Mouse (Mus musculus) megakaryocyte progenitor cell, adult 5-6 weeks (primary cell): ENCODE data around the gene Fbxl7. TPM values are rescaled to one million over a fixed set of nuclear protein-coding genes. Genes with fewer than 3 reads are reported as not detected.

ENCODE experiments used
- ATAC-seq: replicated peaks from 2 replicates; pipeline ENCODE4 v1.8.0; 2016; ENCODE audit warnings: mild to moderate bottlenecking, moderate TSS enrichment, inconsistent platforms; ENCODE audit not compliant: poor library complexity
- total RNA-seq, 2 experiments: library from RNA; stranded (forward) in 1 of 2; stranded (reverse) in 1 of 2; fragments of 157-497, 149-512 nt in 1 of 2; fragments of 200-1000 nt in 1 of 2; gene quantifications; 2 replicates each; pipeline versions ENCODE4 v1.2.3 to v1.2.4; 2015 to 2017

Fbxl7 gene
- total RNA-seq, 2 experiments from 2014 or later: not detected

DNA sequence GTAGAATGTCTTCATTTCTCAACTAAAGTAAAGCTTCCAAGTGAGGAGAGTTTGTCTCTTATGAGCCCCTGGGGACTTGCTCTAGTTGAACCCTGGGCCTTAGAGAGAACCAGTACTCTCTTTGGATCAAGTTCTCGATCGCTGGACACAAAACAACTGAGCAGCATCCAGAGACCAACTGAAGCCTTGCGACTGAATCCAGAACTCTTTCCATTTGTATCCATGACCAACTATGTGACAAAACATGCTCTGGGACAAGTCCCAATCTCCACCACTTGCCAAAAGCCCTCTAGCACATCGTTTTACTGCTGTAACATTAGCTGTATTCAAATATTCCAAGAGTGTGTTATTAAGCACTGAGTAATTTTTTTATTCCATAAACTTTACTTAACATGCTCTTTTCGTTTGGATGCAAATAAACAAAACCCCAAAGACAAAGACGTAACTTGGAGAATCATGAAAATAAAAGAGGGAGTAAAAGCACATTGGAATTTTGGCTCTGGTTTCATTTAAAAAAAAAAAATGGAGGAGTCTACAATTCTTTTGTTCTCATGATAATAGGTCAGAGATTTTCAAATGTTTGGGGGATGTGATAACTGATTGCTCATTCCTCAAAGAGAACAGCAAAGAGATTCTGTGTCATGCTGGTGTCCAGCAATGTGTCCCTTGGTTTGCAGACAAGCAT is 192.1 kb downstream of the Fbxl7 start:
- no peak for ATAC-seq

- ATAC-seq: no peak
These were observed 193.3 kb downstream of the Fbxl7 start for GRCm38 (mm10) chr15:26701949-26702675.

- ATAC-seq: no peak
These were observed 202.3 kb downstream of the Fbxl7 start for GRCm38 (mm10) chr15:26693075-26693474.

DNA sequence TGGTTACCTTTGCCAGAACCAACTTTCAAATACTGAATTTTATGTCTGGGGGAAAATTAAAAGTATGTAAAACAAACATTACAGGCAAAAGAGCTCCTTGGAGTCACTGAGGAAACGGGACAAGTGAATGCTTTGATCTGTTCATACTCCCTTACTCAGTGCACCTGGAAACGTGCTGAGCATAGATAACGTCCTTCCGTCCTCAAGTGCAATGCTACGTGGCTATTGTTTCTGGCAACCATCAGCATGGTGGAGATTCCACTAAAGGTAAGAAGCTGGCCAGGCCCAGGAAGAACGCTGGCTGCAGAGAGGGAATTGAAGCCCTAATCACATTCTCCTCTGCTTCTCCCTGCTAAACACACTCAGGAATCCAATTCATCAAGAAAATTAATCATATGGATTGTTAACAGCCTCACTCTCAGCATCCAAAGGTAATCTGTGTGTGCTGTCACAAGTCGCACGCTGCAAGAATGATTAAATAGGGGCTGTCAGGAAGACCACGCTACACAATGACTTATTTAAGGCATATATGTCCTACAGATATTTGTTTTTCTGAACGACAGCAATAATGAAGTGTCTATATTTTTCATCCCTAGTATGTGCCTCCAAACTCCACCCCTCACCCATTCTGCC is 206.8 kb downstream of the Fbxl7 start:
- no peak for ATAC-seq

DNA sequence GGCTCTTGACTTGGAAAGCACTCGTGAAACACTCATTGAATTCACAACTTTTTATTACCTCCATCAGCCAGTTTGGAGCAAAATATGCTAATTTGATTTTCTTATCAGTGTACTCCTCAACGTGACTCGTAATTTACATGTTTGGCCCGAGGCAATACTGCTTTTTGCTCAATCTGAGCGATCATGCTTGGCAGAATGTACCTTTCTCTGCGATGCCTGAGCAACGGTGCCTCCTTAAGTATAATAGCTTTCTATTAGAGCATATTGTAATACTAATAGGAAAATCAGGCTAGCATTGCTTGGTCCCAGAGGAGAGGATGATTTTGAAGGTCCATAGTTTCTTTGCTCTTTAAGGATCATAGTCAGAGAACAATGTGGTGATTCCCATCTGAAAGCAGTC is 207.7 kb downstream of the Fbxl7 start:
- no peak for ATAC-seq

GRCm38 (mm10) chr15:26682279-26682678 is 213.1 kb downstream of the Fbxl7 start:
- ATAC-seq: no peak

GRCm38 (mm10) chr15:26673239-26673859 is 222.0 kb downstream of the Fbxl7 start:
- no peak for ATAC-seq

DNA sequence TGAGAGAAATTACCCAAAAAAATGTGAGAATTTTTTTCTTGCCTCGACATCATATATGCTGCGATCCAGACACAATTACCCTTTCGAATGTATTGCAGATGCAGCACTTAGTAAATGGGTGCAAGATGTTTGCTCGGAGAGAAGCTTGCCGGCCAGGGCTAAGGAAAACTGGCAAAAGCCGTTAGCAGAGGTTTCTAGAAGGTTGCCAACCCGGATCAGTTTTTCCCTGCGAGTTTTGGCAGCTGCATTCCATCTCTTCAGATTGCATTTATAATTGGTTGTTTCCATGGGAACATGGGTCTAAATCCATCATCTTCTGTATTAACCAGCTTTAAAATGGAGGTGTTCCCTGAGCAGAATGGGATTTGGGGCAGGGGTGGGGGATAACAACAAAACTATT is 240.4 kb downstream of the Fbxl7 start:
- ATAC-seq: no peak

DNA sequence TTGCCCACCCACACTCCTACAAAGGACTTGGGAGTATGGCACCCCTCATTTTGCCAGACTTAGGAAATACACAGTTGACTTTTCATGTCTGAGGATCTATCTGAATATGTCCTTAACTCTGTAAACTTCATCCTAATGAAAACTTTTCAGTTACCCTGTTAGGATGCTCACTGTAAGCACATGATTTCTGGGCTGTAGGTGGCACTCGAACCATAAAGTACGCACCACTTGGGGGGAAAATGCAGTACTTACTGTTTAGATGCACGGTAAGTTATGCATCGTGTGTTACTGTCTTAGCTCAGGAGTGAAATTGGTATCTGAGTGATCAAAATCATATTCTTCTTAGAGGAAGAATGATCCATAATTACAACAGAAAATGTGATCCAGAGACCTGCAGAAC is 252.8 kb downstream of the Fbxl7 start:
- no peak for ATAC-seq

DNA sequence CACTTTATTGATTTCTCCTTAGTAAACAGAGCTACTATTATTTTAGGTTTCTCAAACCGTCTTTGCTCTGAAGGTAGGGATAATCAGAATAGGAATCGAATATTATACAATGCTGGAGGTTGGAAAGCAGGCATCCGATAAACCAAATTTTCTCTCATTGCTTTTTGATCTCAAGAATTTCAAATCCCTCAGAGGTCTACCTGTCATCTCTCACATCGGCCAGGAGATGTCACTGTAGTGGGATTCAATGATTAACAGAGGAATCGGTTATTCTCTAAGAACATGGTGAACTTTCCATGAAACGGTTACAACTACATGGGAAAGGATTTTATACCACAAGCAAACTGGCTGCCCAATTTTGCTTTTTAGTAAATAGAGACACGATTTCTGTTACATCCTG is 255.7 kb downstream of the Fbxl7 start:
- ATAC-seq: no peak

- ATAC-seq: no peak
These were observed 259.8 kb downstream of the Fbxl7 start for GRCm38 (mm10) chr15:26635591-26635990.

- no peak for ATAC-seq
These were observed 267.2 kb downstream of the Fbxl7 start for GRCm38 (mm10) chr15:26628181-26628580.

DNA sequence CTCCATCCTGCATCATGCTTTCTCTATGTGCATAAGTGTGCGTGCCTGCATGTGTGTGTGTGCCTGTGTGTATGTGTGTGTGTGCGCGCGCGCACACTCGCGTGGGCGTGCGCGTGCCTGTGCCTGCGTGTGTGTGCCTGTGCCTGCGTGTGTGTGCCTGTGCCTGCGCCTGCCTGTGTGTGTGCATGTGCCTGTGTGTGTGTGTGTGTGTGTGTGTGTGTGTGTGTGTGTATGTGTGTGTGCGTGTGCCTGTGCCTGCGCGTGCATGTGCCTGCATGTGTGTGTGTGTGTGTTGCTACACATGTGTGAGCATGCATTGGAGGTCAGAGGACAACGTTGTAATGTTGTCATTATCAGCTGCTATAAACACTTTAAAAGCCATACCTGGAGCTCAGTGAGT is 272.1 kb downstream of the Fbxl7 start:
- no peak for ATAC-seq

- ATAC-seq: no peak
These were observed 275.1 kb downstream of the Fbxl7 start for GRCm38 (mm10) chr15:26620279-26620678.

- no peak for ATAC-seq
These were observed 276.2 kb downstream of the Fbxl7 start for GRCm38 (mm10) chr15:26619221-26619620.

- ATAC-seq: no peak
These were observed 299.1 kb downstream of the Fbxl7 start for GRCm38 (mm10) chr15:26596239-26596638.

- ATAC-seq: no peak
These were observed 315.3 kb downstream of the Fbxl7 start for GRCm38 (mm10) chr15:26579947-26580709.

DNA sequence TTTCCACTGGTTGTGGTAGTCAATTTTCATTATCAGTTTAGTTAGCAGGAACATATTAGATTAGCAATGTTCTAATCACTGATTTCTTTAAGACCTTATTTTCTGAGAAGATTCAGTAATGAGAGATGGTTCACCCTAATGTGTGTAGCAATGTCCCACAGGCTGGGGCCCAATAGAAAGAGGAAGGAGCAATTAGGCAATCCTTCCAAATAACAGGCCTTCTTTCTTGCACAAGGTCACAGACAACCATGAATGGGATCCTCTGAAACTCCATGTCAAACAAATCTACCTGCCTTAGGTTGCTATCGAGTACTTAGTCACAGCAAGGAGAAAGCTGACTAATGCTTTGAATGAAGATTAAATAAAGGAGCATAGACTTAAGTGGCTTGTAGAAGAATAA is 316.9 kb downstream of the Fbxl7 start:
- ATAC-seq: peak; percentile 72

DNA sequence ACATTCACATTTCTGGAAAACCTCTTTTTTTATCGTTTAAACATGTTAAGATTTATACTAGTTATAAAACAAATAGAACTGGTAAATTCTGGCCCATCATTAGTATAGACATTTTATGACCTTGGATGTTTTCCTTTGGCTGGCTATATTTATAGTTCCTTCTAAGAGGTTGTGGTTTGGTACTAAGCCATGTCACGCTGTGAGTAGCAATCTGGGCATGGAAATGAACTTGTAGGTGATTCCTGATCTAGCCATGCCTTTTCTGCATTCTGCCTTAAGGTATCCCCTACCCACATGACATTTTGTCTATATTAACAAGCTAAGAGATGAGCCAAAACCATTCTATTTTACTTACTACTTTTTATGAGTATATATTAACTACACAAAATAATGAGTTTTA is 329.3 kb downstream of the Fbxl7 start:
- ATAC-seq: no peak

- ATAC-seq: no peak
These were observed 341.8 kb downstream of the Fbxl7 start for GRCm38 (mm10) chr15:26553620-26554019.
